Mouse (Mus musculus) embryo, embryonic 10.5 days (tissue): Measurements from ENCODE around the gene Gm20388.

ENCODE experiments used
- DNase-seq: peaks from one replicate; pipeline ENCODE4 v3.0.0-alpha.2; 2015; ENCODE audit warnings: low spot score

Gm20388 gene

GRCm38 (mm10) chr8:121360001-121360400 lies 1449.4 kb downstream of the Gm20388 start:
- no peak for DNase-seq

- no peak for DNase-seq
Observed at GRCm38 (mm10) chr8:121361166-121361565, 1450.5 kb downstream of the Gm20388 start.

- no peak for DNase-seq
Observed at GRCm38 (mm10) chr8:121364646-121365045, 1454.0 kb downstream of the Gm20388 start.

GRCm38 (mm10) chr8:121365150-121365549 lies 1454.5 kb downstream of the Gm20388 start:
- no peak for DNase-seq

DNA sequence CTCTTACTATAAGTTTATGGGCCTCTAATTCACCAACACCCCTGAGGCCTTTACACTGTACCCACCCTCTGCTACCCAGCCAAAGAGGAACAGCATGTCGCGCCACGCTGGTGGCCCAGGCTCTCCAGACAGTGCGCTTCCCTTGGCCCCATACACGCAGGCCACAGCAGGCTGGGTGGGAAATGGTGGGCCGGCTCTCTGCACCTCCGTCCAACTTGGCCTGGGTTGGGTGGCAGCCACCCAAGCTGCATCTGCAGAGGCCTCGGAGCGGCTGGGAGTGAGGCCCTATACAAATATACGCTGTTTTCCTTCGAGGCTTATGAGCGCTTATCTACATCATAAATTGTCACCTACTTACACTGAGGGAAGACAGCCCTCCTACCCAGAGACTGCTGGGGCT lies 1456.0 kb downstream of the Gm20388 start:
- no peak for DNase-seq

DNA sequence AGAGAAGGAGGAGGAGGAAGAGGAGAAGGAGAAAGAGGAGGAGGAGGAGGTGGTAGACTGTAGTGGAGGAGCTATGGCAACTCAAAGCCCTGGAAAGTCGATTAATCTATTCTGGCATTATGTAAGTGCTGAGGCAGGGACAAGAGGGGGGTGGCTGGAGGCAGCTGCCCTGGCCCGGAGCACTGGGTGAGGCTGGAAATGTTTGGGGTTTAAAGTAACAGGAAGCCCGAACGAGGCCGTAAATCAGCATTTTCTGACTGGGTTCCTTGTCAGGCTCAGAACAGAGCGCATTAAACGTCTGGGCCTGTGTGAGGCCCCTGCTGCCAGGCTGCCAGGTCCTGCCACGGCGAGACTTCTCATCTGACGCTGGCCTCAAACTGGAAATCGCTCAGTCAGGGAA lies 1458.2 kb downstream of the Gm20388 start:
- no peak for DNase-seq

DNA sequence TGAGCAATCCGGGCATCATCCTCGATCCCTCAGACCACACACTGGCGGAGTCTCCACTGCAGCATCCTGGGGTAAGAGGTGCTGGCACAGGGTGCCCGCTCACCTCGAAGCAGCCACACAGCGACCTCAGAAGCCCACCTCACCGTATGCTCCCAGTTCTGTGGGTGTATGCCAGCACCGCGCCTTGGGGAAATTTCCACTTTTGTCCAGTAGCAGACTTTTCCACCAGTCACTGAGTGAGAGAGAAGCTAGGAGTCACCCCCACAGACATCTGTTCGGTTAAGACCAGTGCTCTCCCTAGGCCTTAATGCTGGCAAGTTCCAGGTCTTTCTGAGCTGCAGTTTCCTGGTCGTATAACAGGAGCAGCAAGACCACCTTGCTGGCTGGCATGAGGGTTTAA lies 1458.7 kb downstream of the Gm20388 start:
- no peak for DNase-seq

- DNase-seq, result no peak
Observed at GRCm38 (mm10) chr8:121371287-121371686, 1460.6 kb downstream of the Gm20388 start.

GRCm38 (mm10) chr8:121371911-121372638 lies 1461.4 kb downstream of the Gm20388 start:
- DNase-seq, result no peak

- DNase-seq, result no peak
Observed at GRCm38 (mm10) chr8:121372639-121372986, 1462.0 kb downstream of the Gm20388 start.

DNA sequence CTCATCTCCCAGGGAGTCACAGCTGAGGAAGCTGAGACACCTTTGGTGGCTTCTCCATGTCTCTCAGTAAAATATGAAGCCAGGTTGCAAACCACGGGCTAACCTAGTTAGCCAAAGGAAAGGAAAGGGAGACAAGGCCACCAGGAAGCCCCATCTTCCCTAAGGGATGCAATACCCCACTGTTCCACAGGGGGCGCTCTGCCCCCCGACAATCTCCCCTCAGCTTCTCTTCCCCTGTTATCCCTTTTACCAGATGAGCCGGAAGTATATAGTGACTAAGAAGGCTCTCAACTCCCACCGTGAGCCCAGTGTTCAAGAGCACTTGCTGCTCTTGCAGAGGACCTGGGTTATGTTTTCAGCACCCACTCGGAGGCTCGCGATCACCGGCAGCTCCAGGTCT lies 1463.6 kb downstream of the Gm20388 start:
- no peak for DNase-seq

DNA sequence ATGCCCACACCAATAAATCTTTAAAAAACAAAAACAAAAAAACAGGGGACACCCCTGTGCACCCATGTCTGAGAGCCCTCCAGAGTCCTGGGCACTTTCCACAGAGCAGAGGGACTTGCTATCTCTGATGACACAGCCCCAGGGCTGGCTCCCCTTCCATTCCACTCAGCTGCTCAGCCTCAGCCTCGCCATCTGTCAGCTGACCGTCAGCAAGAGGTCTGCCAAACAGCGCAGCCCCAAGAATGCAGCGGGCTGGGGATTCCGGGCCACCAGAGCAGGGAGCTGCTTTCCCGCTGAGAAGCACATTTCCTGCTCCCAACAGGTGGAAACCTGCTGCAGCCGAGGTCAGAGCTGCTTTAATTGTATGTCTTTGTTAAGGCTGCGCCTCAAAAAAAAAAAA lies 1464.1 kb downstream of the Gm20388 start:
- DNase-seq, result peak; percentile 63

DNA sequence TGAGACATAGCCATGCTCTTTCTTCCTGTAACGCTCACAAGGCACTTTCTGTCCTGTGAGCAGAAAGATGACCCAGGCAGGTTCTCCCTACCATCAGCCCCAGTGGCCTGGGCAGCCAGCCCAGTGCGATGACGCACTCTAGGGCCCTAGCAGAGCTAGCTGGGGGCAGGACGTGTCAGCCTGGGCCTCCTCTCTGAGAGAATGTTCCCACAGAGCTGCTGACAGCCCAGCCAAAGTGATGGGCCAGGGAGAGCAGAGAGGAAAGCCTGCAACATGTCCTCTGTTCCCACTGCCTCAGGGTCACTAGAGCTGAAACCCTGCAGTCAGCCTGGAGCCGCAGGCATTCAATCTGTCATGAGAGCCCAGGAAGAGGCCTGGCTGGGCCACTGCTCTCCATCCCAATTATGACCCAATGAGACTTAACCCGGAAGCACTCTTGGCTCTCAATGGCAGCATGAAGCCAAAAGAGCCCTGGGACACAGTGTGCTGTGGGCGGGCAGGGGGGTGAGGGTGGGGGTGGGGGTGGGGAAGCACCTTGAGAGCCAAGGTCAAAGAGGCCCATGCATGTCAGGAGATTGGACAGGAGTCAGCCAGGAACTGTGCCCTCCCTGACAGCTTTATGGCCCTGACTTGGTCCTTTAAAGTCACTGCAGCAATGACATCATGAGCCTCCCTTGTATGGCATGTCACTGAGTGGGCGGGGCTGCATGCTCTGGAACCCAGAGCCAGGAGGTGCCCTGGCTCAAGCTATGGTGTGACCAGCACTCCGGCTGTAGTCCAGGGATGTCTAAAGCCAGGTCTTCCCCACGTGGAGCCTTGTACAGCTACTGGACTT lies 1465.7 kb downstream of the Gm20388 start:
- no peak for DNase-seq

- peak; percentile 77 for DNase-seq
Observed at GRCm38 (mm10) chr8:121377680-121378079, 1467.0 kb downstream of the Gm20388 start.

- no peak for DNase-seq
Observed at GRCm38 (mm10) chr8:121379387-121379786, 1468.7 kb downstream of the Gm20388 start.

DNA sequence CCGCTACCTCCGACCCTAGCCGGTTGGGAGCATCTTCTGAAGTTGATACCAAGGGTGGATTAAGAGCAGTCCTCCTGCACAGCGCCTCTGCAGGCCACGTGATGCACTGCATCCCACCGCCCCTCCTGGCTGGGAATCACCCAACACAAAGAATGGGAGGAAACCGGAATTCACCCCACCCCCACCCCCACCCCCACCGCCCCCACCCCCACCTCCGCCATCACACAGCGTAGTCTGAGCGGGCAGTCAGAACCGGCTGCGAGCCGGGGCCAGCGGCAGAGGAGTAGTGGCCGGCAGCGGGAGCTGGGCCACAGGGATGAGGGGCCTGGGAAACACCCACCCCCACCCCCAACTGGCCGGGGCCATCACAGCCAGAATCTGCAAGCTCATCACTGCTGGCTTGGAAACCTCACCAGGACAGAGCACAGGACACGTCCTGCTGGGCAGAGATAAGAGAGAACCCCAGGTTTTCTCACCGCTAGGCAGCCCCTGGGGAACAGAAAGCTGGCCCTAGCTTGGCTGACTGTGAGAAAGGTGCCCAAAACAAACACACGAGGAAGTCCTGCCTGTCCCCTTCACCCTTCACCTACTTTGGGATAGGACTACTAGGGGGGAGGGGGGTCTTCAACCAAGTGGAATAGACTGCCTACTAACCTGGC lies 1472.1 kb downstream of the Gm20388 start:
- peak; percentile 93 for DNase-seq

- no peak for DNase-seq
Observed at GRCm38 (mm10) chr8:121385540-121385939, 1474.9 kb downstream of the Gm20388 start.

DNA sequence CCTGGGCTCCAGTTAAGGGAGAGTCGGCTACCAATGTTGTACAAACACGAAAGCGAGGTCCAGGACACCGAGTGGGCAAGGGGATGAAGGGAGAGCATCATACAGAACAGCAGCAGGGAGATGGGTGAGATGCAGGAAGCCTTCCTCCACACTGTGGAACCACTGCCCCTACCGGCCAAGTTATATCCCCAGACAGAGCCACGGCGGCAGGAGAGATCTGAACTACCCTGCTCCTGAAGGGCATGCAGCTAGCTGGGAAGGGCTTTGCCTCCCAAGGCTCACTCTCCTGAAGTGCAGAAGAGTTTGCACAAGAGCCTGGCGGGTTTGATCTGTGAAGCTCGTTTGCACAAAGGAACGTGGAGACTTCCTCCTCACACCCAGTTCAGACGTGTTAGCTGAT lies 1480.0 kb downstream of the Gm20388 start:
- DNase-seq, result peak; percentile 79

- DNase-seq, result no peak
Observed at GRCm38 (mm10) chr8:121391254-121391653, 1480.6 kb downstream of the Gm20388 start.

GRCm38 (mm10) chr8:121391771-121392170 lies 1481.1 kb downstream of the Gm20388 start:
- peak; percentile 52 for DNase-seq

- DNase-seq, result no peak
Observed at GRCm38 (mm10) chr8:121392482-121392881, 1481.8 kb downstream of the Gm20388 start.

DNA sequence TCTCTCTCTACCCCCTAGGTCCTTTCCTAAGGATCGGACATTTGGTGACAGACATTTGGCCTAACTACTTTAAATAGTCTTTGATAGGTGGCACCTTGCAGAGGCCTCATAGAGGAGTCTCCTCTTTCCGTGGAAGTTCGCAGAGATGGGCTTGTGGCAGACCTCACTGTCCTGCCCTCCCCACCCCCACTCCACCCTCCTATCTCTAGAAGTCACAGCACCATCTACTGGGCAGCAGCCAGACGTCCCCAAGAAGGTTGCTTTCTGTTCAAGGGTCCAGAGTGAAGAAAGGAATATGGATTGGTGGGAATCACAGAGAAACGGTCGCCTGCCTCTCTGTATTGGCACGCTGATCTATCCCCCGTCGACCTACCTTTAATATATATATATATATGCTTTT lies 1482.5 kb downstream of the Gm20388 start:
- DNase-seq, result peak; percentile 87

GRCm38 (mm10) chr8:121394686-121395085 lies 1484.0 kb downstream of the Gm20388 start:
- DNase-seq, result no peak
